Mouse (Mus musculus) midbrain, embryonic 12.5 days (tissue): ENCODE measurements around the gene Bbs4. TPM values are rescaled to one million over a fixed set of nuclear protein-coding genes. Genes with fewer than 3 reads are reported as not detected.

Source experiments
- ATAC-seq: fragments of 200-750 bp; cut with Nextera tagmentation; 2 replicates; pipeline ENCODE4 v1.8.0; 2017; ENCODE audit warnings: low read depth, moderate TSS enrichment, moderate library complexity; ENCODE audit not compliant: low FRiP score
- H3K27ac ChIP-seq: fragments of 300-500 bp; sonication (generic); replicated peaks from 2 replicates; pipeline ENCODE4 v1.5.1; 2016; ENCODE audit warnings: mild to moderate bottlenecking
- H3K27me3 ChIP-seq: fragments of 300-500 bp; sonication (generic); 2 replicates; pipeline ENCODE4 v1.6.1; 2016; ENCODE audit warnings: mild to moderate bottlenecking
- H3K36me3 ChIP-seq: fragments of 300-500 bp; sonication (generic); 2 replicates; pipeline ENCODE4 v1.6.1; 2016
- H3K4me1 ChIP-seq: fragments of 300-500 bp; sonication (generic); 2 replicates; pipeline ENCODE4 v1.6.1; 2016
- H3K4me2 ChIP-seq: fragments of 300-500 bp; sonication (generic); replicated peaks from 2 replicates; pipeline ENCODE4 v1.6.1; 2016; ENCODE audit warnings: mild to moderate bottlenecking, moderate library complexity
- H3K4me3 ChIP-seq: fragments of 300-500 bp; sonication (generic); 2 replicates; pipeline ENCODE4 v1.5.1; 2016; ENCODE audit warnings: mild to moderate bottlenecking
- H3K9ac ChIP-seq: fragments of 300-500 bp; sonication (generic); replicated peaks from 2 replicates; pipeline ENCODE4 v1.6.1; 2016; ENCODE audit warnings: mild to moderate bottlenecking, moderate library complexity
- H3K9me3 ChIP-seq: fragments of 300-500 bp; sonication (generic); 2 replicates; pipeline ENCODE4 v1.6.1; 2016; ENCODE audit warnings: mild to moderate bottlenecking
- polyA plus RNA-seq: library from polyadenylated mRNA; unstranded; fragments of >200 nt; fragmentation: Nextera tagmentation; extraction: Ambion mirVana; gene quantifications from 2 replicates; pipeline ENCODE4 v1.2.1, GENCODE M21; 2016

The Bbs4 gene
- polyA plus RNA-seq, 1 experiment from 2014 or later: 25.1 TPM

- Histone ChIP-seq H3K4me3 (no peak overlapping the region), H3K4me2 (no peak overlapping the region), H3K36me3 (no peaks in the 10 kb centered on the region), H3K9me3 (no peaks in the 10 kb centered on the region), H3K4me1 (no peaks in the 10 kb centered on the region), H3K27me3 (no peaks in the 10 kb centered on the region), H3K9ac (no peak overlapping the region), H3K27ac (no peak overlapping the region)
- ATAC-seq: no peak
Measured at GRCm38 (mm10) chr9:59273199-59273598, 80.1 kb downstream of the Bbs4 start.

Other genes starting within 250 kb of the Bbs4 start
- 34.1 and 34.9 TPM in 2 replicates for gene Adpgk, start 62.0 kb downstream of the Bbs4 start, polyA plus RNA-seq
- 24.0 and 28.5 TPM in 2 replicates for gene Arih1, start 133.1 kb upstream of the Bbs4 start, polyA plus RNA-seq
- gene Hexa, start 186.0 kb upstream of the Bbs4 start, polyA plus RNA-seq: 45.5 and 47.7 TPM in 2 replicates
- gene Tmem202, start 186.3 kb upstream of the Bbs4 start, polyA plus RNA-seq: 0.21 TPM in 1 of 2 replicates, not detected in the other
- gene Celf6, start 224.4 kb upstream of the Bbs4 start, polyA plus RNA-seq: 22.0 and 22.1 TPM in 2 replicates